Mouse (Mus musculus) neural tube, embryonic 13.5 days (tissue): Measurements from ENCODE around the gene Dmpk. TPM values are rescaled to one million over a fixed set of nuclear protein-coding genes. Genes with fewer than 3 reads are reported as not detected.
"Not testable (repeated sequence)": the region's sequence is repeated elsewhere in the genome, so short reads cannot be mapped to it uniquely, and the experiment has no call there.

Experiments used
- ATAC-seq: fragments of 200-750 bp; cut with Nextera tagmentation; 2 replicates; pipeline ENCODE4 v1.8.0; 2017; ENCODE audit warnings: low read depth, mild to moderate bottlenecking, moderate TSS enrichment, moderate library complexity
- H3K27ac ChIP-seq: fragments of 300-500 bp; sonication (generic); replicated peaks from 2 replicates; pipeline ENCODE4 v1.5.1; 2015; ENCODE audit warnings: moderate library complexity, mild to moderate bottlenecking, inconsistent platforms
- H3K27me3 ChIP-seq: fragments of 300-500 bp; sonication (generic); 2 replicates; pipeline ENCODE4 v1.6.1; 2015; ENCODE audit warnings: mild to moderate bottlenecking, inconsistent platforms
- H3K36me3 ChIP-seq: fragments of 300-500 bp; sonication (generic); 2 replicates; pipeline ENCODE4 v1.6.1; 2015; ENCODE audit warnings: mild to moderate bottlenecking, inconsistent platforms
- H3K4me1 ChIP-seq: fragments of 300-500 bp; sonication (generic); replicated peaks from 2 replicates; pipeline ENCODE4 v1.6.1; 2015; ENCODE audit warnings: inconsistent platforms
- H3K4me2 ChIP-seq: fragments of 300-500 bp; sonication (generic); 2 replicates; pipeline ENCODE4 v1.6.1; 2015; ENCODE audit warnings: inconsistent platforms, mild to moderate bottlenecking, moderate library complexity
- H3K4me3 ChIP-seq: fragments of 300-500 bp; sonication (generic); 2 replicates; pipeline ENCODE4 v1.5.1; 2015; ENCODE audit warnings: mild to moderate bottlenecking, inconsistent platforms
- H3K9ac ChIP-seq: fragments of 300-500 bp; sonication (generic); 2 replicates; pipeline ENCODE4 v1.6.1; 2015; ENCODE audit warnings: moderate library complexity, mild to moderate bottlenecking, inconsistent platforms
- H3K9me3 ChIP-seq: fragments of 300-500 bp; sonication (generic); 2 replicates; pipeline ENCODE4 v1.6.1; 2016; ENCODE audit warnings: inconsistent platforms
- WGBS: fragments of 180-500 bp; shearing (Covaris S2); methylation state at CpG from one replicate; pipeline ENCODE4 v1.1.7; 2015; 5-methylcytosine and 5-hydroxymethylcytosine counted together
- polyA plus RNA-seq: library from polyadenylated mRNA; unstranded; fragments of >200 nt; fragmentation: Nextera tagmentation; extraction: Ambion mirVana; gene quantifications from 2 replicates; pipeline ENCODE4 v1.2.1, GENCODE M21; 2015

Dmpk gene
- polyA plus RNA-seq, 1 experiment from 2014 or later: 10.5 TPM

GRCm38 (mm10) chr7:19057405-19057804 is 26.2 kb upstream of the Dmpk start:
- Histone ChIP-seq H3K9ac (no peak overlapping the region), H3K36me3 (peaks cover 2% of the 10 kb centered on the region), H3K27me3 (no peaks in the 10 kb centered on the region), H3K9me3 (no peaks in the 10 kb centered on the region), H3K4me3 (no peak overlapping the region), H3K4me2 (no peak overlapping the region), H3K4me1 (peaks cover 11% of the 10 kb centered on the region), H3K27ac (no peak overlapping the region)
- 89% methylated on average over 10 of the region's 10 CpGs for WGBS
- no peak for ATAC-seq

- peak overlapping the region; percentile 16; the same call in 1 of the 2 replicates for H3K4me2 ChIP-seq
- H3K27me3 ChIP-seq: peaks cover 35% of the 10 kb centered on the region
- H3K36me3 ChIP-seq: no peaks in the 10 kb centered on the region
- H3K4me3 ChIP-seq: peak overlapping the region; percentile 4; the same call in 1 of the 2 replicates
- H3K27ac ChIP-seq: no peak overlapping the region
- no peaks in the 10 kb centered on the region for H3K4me1 ChIP-seq
- H3K9me3 ChIP-seq: no peaks in the 10 kb centered on the region
- no peak overlapping the region for H3K9ac ChIP-seq
- 57% methylated on average over 13 of the region's 13 CpGs for WGBS
- ATAC-seq: no peak
These were observed 17.8 kb upstream of the Dmpk start for GRCm38 (mm10) chr7:19065896-19066295.

- H3K27ac ChIP-seq: no peak overlapping the region
- no peak for ATAC-seq
- H3K36me3 ChIP-seq: no peaks in the 10 kb centered on the region
- no peak overlapping the region for H3K4me2 ChIP-seq
- peaks cover 35% of the 10 kb centered on the region for H3K27me3 ChIP-seq
- no peaks in the 10 kb centered on the region for H3K9me3 ChIP-seq
- no peak overlapping the region for H3K4me3 ChIP-seq
- no peak overlapping the region for H3K9ac ChIP-seq
- no peaks in the 10 kb centered on the region for H3K4me1 ChIP-seq
- whole genome bisulfite sequencing: 46% methylated on average over 14 of the region's 14 CpGs
These were observed 16.6 kb upstream of the Dmpk start for GRCm38 (mm10) chr7:19067063-19067462.

- no peak overlapping the region for H3K4me2 ChIP-seq
- 70% methylated on average over 14 of the region's 14 CpGs for WGBS
- ATAC-seq: no peak
- H3K27ac ChIP-seq: no peak overlapping the region
- no peak overlapping the region for H3K9ac ChIP-seq
- no peak overlapping the region for H3K4me3 ChIP-seq
- no peaks in the 10 kb centered on the region for H3K9me3 ChIP-seq
- H3K4me1 ChIP-seq: no peaks in the 10 kb centered on the region
- no peaks in the 10 kb centered on the region for H3K36me3 ChIP-seq
- H3K27me3 ChIP-seq: peaks cover 35% of the 10 kb centered on the region
These were observed 15.7 kb upstream of the Dmpk start for GRCm38 (mm10) chr7:19067935-19068334.

GRCm38 (mm10) chr7:19068707-19069106 is 14.9 kb upstream of the Dmpk start:
- ATAC-seq: no peak
- Histone ChIP-seq H3K27ac (no peak overlapping the region), H3K27me3 (peaks cover 35% of the 10 kb centered on the region), H3K9ac (no peak overlapping the region), H3K4me3 (no peak overlapping the region), H3K36me3 (no peaks in the 10 kb centered on the region), H3K4me1 (no peaks in the 10 kb centered on the region), H3K9me3 (no peaks in the 10 kb centered on the region), H3K4me2 (no peak overlapping the region)
- 3% methylated on average over 2 of the region's 2 CpGs for WGBS

- Histone ChIP-seq H3K27me3 (peaks cover 30% of the 10 kb centered on the region), H3K36me3 (no peaks in the 10 kb centered on the region), H3K9me3 (no peaks in the 10 kb centered on the region), H3K27ac (no peak overlapping the region), H3K4me2 (no peak overlapping the region), H3K4me3 (no peak overlapping the region), H3K9ac (no peak overlapping the region), H3K4me1 (no peaks in the 10 kb centered on the region)
- WGBS: 51% methylated on average over 3 of the region's 3 CpGs
- ATAC-seq: no peak
These were observed 14.1 kb upstream of the Dmpk start for GRCm38 (mm10) chr7:19069500-19069899.

- not testable (repeated sequence) for H3K9ac ChIP-seq, H3K4me2 ChIP-seq, H3K4me3 ChIP-seq, H3K9me3 ChIP-seq, H3K27ac ChIP-seq, H3K36me3 ChIP-seq, ATAC-seq, H3K4me1 ChIP-seq
- H3K27me3 ChIP-seq: peaks cover 14% of the 10 kb centered on the region
- WGBS: 59% methylated on average over 3 of the region's 3 CpGs
These were observed 12.6 kb upstream of the Dmpk start for GRCm38 (mm10) chr7:19071024-19071423.

GRCm38 (mm10) chr7:19073504-19073903 is 10.1 kb upstream of the Dmpk start:
- Histone ChIP-seq H3K9ac (no peak overlapping the region), H3K4me1 (peaks cover 25% of the 10 kb centered on the region), H3K9me3 (no peaks in the 10 kb centered on the region), H3K27ac (no peak overlapping the region), H3K27me3 (no peaks in the 10 kb centered on the region), H3K4me2 (no peak overlapping the region), H3K4me3 (no peak overlapping the region), H3K36me3 (peaks cover 7% of the 10 kb centered on the region)
- WGBS: 83% methylated on average over 9 of the region's 9 CpGs
- ATAC-seq: no peak

- ATAC-seq: no peak
- Histone ChIP-seq H3K9me3 (no peaks in the 10 kb centered on the region), H3K9ac (no peak overlapping the region), H3K36me3 (peaks cover 17% of the 10 kb centered on the region), H3K27ac (no peak overlapping the region), H3K4me3 (no peak overlapping the region), H3K4me2 (no peak overlapping the region), H3K27me3 (no peaks in the 10 kb centered on the region), H3K4me1 (peaks cover 28% of the 10 kb centered on the region)
- WGBS: 93% methylated on average over 6 of the region's 6 CpGs
These were observed 9.2 kb upstream of the Dmpk start for GRCm38 (mm10) chr7:19074494-19074893.

GRCm38 (mm10) chr7:19075231-19075630 is 8.4 kb upstream of the Dmpk start:
- Histone ChIP-seq H3K4me3 (peak overlapping the region; percentile 95), H3K36me3 (peaks cover 24% of the 10 kb centered on the region), H3K9ac (peak overlapping the region; percentile 59), H3K27ac (peak overlapping the region; percentile 34; the same call in 1 of the 2 replicates), H3K4me1 (peaks cover 28% of the 10 kb centered on the region), H3K4me2 (peak overlapping the region; percentile 64), H3K27me3 (no peaks in the 10 kb centered on the region), H3K9me3 (no peaks in the 10 kb centered on the region)
- 59% methylated on average over 5 of the region's 5 CpGs for WGBS
- ATAC-seq: peak; percentile 3

GRCm38 (mm10) chr7:19075723-19076585 is 7.7 kb upstream of the Dmpk start, which contains the start of gene Dmwd:
Gene Dmwd (plus strand): TSS chr7:19076227.
- Histone ChIP-seq H3K27ac (peak within 1 kb of the TSS; percentile 86), H3K4me3 (peak within 1 kb of the TSS; percentile 95), H3K9me3 (no peaks in the 10 kb centered on the region), H3K9ac (peak within 1 kb of the TSS; percentile 98), H3K4me2 (peak within 1 kb of the TSS; percentile 79), H3K4me1 (peaks cover 28% of the 10 kb centered on the region), H3K36me3 (peaks cover 31% of the 10 kb centered on the region), H3K27me3 (no peaks in the 10 kb centered on the region)
- WGBS: under 1% methylated on average over 90 of the region's 91 CpGs
- peak; percentile 98 for ATAC-seq

GRCm38 (mm10) chr7:19076586-19076991 is 7.1 kb upstream of the Dmpk start:
- H3K4me2 ChIP-seq: peak overlapping the region; percentile 79
- peak overlapping the region; percentile 95 for H3K4me3 ChIP-seq
- WGBS: 1% methylated on average over 22 of the region's 22 CpGs
- no peaks in the 10 kb centered on the region for H3K27me3 ChIP-seq
- H3K4me1 ChIP-seq: peaks cover 28% of the 10 kb centered on the region
- peak; percentile 4; the same call in 1 of the 2 replicates for ATAC-seq
- no peaks in the 10 kb centered on the region for H3K9me3 ChIP-seq
- peaks cover 38% of the 10 kb centered on the region for H3K36me3 ChIP-seq
- peak overlapping the region; percentile 98 for H3K9ac ChIP-seq
- peak overlapping the region; percentile 86 for H3K27ac ChIP-seq
